Mouse (Mus musculus): ENCODE results near the gene Lpcat2. TPM values are rescaled to one million over a fixed set of nuclear protein-coding genes. Genes with fewer than 3 reads are reported as not detected.

Lpcat2 gene
- total and polyA plus RNA-seq, 3 experiments, result 5.2 to 7.5 TPM; not detected in 1

DNA sequence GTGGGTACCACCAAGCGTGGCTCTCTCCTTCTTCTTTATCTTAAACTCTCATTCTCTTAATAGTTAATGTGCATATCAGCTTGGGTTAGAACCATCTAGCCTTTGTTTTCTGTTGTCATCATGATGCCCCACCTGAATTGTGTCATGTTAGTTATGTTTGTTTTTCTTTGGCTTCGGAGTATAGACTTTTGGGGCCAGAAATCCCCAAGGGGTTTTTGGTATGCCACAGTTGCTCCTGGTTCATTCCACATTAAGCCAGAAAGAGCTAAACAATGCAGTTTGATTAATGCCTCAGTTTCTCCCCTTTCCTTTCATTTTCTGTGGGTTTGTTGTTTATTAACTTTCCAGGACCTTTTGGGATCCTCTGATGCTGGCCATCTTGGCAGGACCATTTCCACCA lies 53.3 kb downstream of the Lpcat2 start:
- no peak for TF ChIP-seq ZKSCAN1 (IDR thresholded peaks at IDR 0.05; ENCODE audit: low read depth, low read length)
- TF ChIP-seq ZC3H11A (IDR thresholded peaks at IDR 0.05; ENCODE audit: low read depth, low read length), result no peak
- no peak for TF ChIP-seq KAT2A (conservative IDR thresholded peaks at IDR 0.05; ENCODE audit: low read depth, low read length)
- no peak for TF ChIP-seq MYB (IDR thresholded peaks at IDR 0.05; ENCODE audit: low read depth, low read length)
- TF ChIP-seq JUND (IDR thresholded peaks at IDR 0.05; ENCODE audit: low read depth, low read length), result no peak
- no peak for TF ChIP-seq ELF1 (IDR thresholded peaks at IDR 0.05; ENCODE audit: low read depth, low read length)
- TF ChIP-seq USF2 (IDR thresholded peaks at IDR 0.05; ENCODE audit: borderline replicate concordance in 1 of 2, insufficient read depth in 1 of 2, low read depth in 1 of 2, low read length in 2 of 2), result no peak
- Histone ChIP-seq H3K4me1 (ENCODE audit: control insufficient read depth in 1 of 2, insufficient read depth in 2 of 2, low read length in 2 of 2) (no peaks in the 10 kb centered on the region), H3K79me2 (ENCODE audit: control insufficient read depth, insufficient read depth, low read length, poor library complexity) (no peaks in the 10 kb centered on the region), H3K27ac (ENCODE audit: control insufficient read depth, low read depth, low read length) (no peak overlapping the region), H3K36me3 (ENCODE audit: control insufficient read depth in 1 of 2, insufficient read depth in 2 of 2, low read length in 2 of 2) (peaks cover 0 to 2% of the 10 kb centered on the region in 2 experiments; a peak in 2 of 4 replicates), H3K27me3 (ENCODE audit: control insufficient read depth in 1 of 2, insufficient read depth in 2 of 2, low read length in 2 of 2) (no peaks in the 10 kb centered on the region), H3K9ac (ENCODE audit: control insufficient read depth, low read depth, low read length, poor library complexity, severe bottlenecking) (no peak overlapping the region), H3K4me3 (ENCODE audit: control insufficient read depth in 1 of 2, insufficient read depth in 1 of 2, low read depth in 2 of 2, low read length in 2 of 2) (no peak overlapping the region), H3K9me3 (replicated peaks; ENCODE audit: insufficient read depth, low read length) (no peaks in the 10 kb centered on the region)
- no peak for DNase-seq (ENCODE audit: low read depth, low spot score)

GRCm38 (mm10) chr8:92911477-92911876 lies 56.3 kb downstream of the Lpcat2 start:
- no peaks in the 10 kb centered on the region for H3K9me3 ChIP-seq (replicated peaks; ENCODE audit: insufficient read depth, low read length)
- no peak overlapping the region for H3K27ac ChIP-seq (ENCODE audit: control insufficient read depth, low read depth, low read length)
- no peaks in the 10 kb centered on the region for H3K79me2 ChIP-seq (ENCODE audit: control insufficient read depth, insufficient read depth, low read length, poor library complexity)
- peak; percentile 5 for DNase-seq (ENCODE audit: low read depth, low spot score)
- peaks cover 2% of the 10 kb centered on the region in 2 experiments; a peak in 2 of 4 replicates for H3K36me3 ChIP-seq (ENCODE audit: control insufficient read depth in 1 of 2, insufficient read depth in 2 of 2, low read length in 2 of 2)
- no peak overlapping the region for H3K9ac ChIP-seq (ENCODE audit: control insufficient read depth, low read depth, low read length, poor library complexity, severe bottlenecking)
- H3K27me3 ChIP-seq (ENCODE audit: control insufficient read depth in 1 of 2, insufficient read depth in 2 of 2, low read length in 2 of 2), result no peaks in the 10 kb centered on the region
- TF ChIP-seq TCF12 (IDR thresholded peaks at IDR 0.05; ENCODE audit: low read depth, low read length) (no peak), MXI1 (IDR thresholded peaks at IDR 0.05; ENCODE audit: low read depth, low read length) (no peak)
- no peak overlapping the region for H3K4me3 ChIP-seq (ENCODE audit: control insufficient read depth in 1 of 2, insufficient read depth in 1 of 2, low read depth in 2 of 2, low read length in 2 of 2)
- no peaks in the 10 kb centered on the region; a peak in 1 of 4 replicates for H3K4me1 ChIP-seq (ENCODE audit: control insufficient read depth in 1 of 2, insufficient read depth in 2 of 2, low read length in 2 of 2)

DNA sequence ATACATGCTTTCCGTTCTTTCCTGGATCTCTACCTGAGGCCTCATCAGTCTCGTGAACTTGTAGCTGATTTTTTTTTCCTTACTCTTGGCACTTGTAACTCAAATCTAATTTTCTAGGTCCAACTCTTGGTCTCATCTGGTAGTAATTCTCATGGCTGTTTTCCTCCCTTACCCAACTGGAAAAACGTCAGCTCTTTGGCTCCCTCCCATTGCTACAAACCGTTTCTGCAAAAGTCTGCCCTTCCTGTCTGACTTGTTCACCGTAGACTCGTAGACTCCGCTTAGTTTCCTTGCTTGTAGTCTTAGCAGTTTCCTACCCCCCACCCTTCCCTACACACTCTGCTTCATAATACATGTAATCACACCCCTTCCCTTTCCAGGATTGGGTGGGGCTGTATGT lies 58.3 kb downstream of the Lpcat2 start:
- Histone ChIP-seq H3K4me1 (ENCODE audit: control insufficient read depth in 1 of 2, insufficient read depth in 2 of 2, low read length in 2 of 2) (no peaks in the 10 kb centered on the region; a peak in 1 of 4 replicates), H3K79me2 (ENCODE audit: control insufficient read depth, insufficient read depth, low read length, poor library complexity) (no peaks in the 10 kb centered on the region), H3K27me3 (ENCODE audit: control insufficient read depth in 1 of 2, insufficient read depth in 2 of 2, low read length in 2 of 2) (no peaks in the 10 kb centered on the region), H3K9me3 (replicated peaks; ENCODE audit: insufficient read depth, low read length) (no peaks in the 10 kb centered on the region), H3K27ac (ENCODE audit: control insufficient read depth, low read depth, low read length) (no peak overlapping the region), H3K9ac (ENCODE audit: control insufficient read depth, low read depth, low read length, poor library complexity, severe bottlenecking) (no peak overlapping the region), H3K36me3 (ENCODE audit: control insufficient read depth in 1 of 2, insufficient read depth in 2 of 2, low read length in 2 of 2) (peaks cover 0 to 2% of the 10 kb centered on the region in 2 experiments; a peak in 1 of 4 replicates), H3K4me3 (ENCODE audit: control insufficient read depth in 1 of 2, insufficient read depth in 1 of 2, low read depth in 2 of 2, low read length in 2 of 2) (no peak overlapping the region)
- DNase-seq (ENCODE audit: low read depth, low spot score), result no peak
- TF ChIP-seq POLR2A (IDR thresholded peaks at IDR 0.05; ENCODE audit: control insufficient read depth in 1 of 2, insufficient read depth in 1 of 2, low read depth in 1 of 2, low read length in 2 of 2, poor library complexity in 1 of 2) (no peak), ZC3H11A (IDR thresholded peaks at IDR 0.05; ENCODE audit: low read depth, low read length) (no peak), ZMIZ1 (IDR thresholded peaks at IDR 0.05; ENCODE audit: low read depth, low read length) (no peak), HCFC1 (IDR thresholded peaks at IDR 0.05; ENCODE audit: low read depth, low read length) (no peak), RCOR1 (IDR thresholded peaks at IDR 0.05; ENCODE audit: low read depth, low read length) (no peak), MYC (IDR thresholded peaks at IDR 0.05; ENCODE audit: low read depth, low read length) (no peak), KAT2A (conservative IDR thresholded peaks at IDR 0.05; ENCODE audit: low read depth, low read length) (no peak), POLR2AphosphoS2 (IDR thresholded peaks at IDR 0.05; ENCODE audit: low read length) (no peak), UBTF (IDR thresholded peaks at IDR 0.05; ENCODE audit: borderline replicate concordance, insufficient read depth, low read depth, low read length) (no peak), E2F4 (IDR thresholded peaks at IDR 0.05; ENCODE audit: borderline replicate concordance, low read depth, low read length) (no peak), GABPA (IDR thresholded peaks at IDR 0.05; ENCODE audit: low read depth, low read length) (no peak), SMC3 (IDR thresholded peaks at IDR 0.05; ENCODE audit: low read depth, low read length) (no peak), NELFE (IDR thresholded peaks at IDR 0.05; ENCODE audit: low read depth, low read length) (no peak), MYB (IDR thresholded peaks at IDR 0.05; ENCODE audit: low read depth, low read length) (no peak), CTCF (IDR thresholded peaks at IDR 0.05 in 2 of 3, conservative IDR thresholded peaks at IDR 0.05 in 1 of 3; ENCODE audit: control insufficient read depth in 1 of 3, insufficient read depth in 1 of 3, low read depth in 2 of 3, low read length in 3 of 3, poor library complexity in 1 of 3, severe bottlenecking in 1 of 3) (no peak), MEF2A (IDR thresholded peaks at IDR 0.05; ENCODE audit: extremely low read depth, insufficient replicate concordance, low read depth, low read length, poor library complexity, severe bottlenecking) (no peak), RAD21 (IDR thresholded peaks at IDR 0.05; ENCODE audit: low read depth, low read length) (no peak), MAX (IDR thresholded peaks at IDR 0.05; ENCODE audit: low read length) (no peak), JUND (IDR thresholded peaks at IDR 0.05; ENCODE audit: low read depth, low read length) (no peak), CHD1 (IDR thresholded peaks at IDR 0.05; ENCODE audit: low read depth, low read length) (no peak)

All from MEL (cell line).